Mouse (Mus musculus): ENCODE measurements around the gene Atg5.
A peak's percentile ranks its signal among the peaks of the same experiment; 100 is the strongest.

Gene Atg5

GRCm38 (mm10) chr10:44390286-44390685, 122.1 kb downstream of the Atg5 start:
- no peak for DNase-seq (ENCODE audit: extremely low read depth, low read depth)

GRCm38 (mm10) chr10:44391509-44392290, 123.5 kb downstream of the Atg5 start:
- no peak for DNase-seq (ENCODE audit: extremely low read depth, low read depth)

- no peak for DNase-seq (ENCODE audit: extremely low read depth, low read depth)
Measured at GRCm38 (mm10) chr10:44392855-44393254, 124.7 kb downstream of the Atg5 start.

- peak; percentile 11 for DNase-seq (ENCODE audit: extremely low read depth, low read depth)
Measured at GRCm38 (mm10) chr10:44400119-44400518, 132.0 kb downstream of the Atg5 start.

GRCm38 (mm10) chr10:44400602-44401001, 132.4 kb downstream of the Atg5 start:
- DNase-seq (ENCODE audit: extremely low read depth, low read depth) = no peak

- DNase-seq (ENCODE audit: extremely low read depth, low read depth) = no peak
Measured at GRCm38 (mm10) chr10:44401600-44401999, 133.4 kb downstream of the Atg5 start.

GRCm38 (mm10) chr10:44403415-44403814, 135.3 kb downstream of the Atg5 start:
- no peak for DNase-seq (ENCODE audit: extremely low read depth, low read depth)

GRCm38 (mm10) chr10:44409054-44409453, 140.9 kb downstream of the Atg5 start:
- DNase-seq (ENCODE audit: extremely low read depth, low read depth) = no peak

GRCm38 (mm10) chr10:44409958-44410357, 141.8 kb downstream of the Atg5 start:
- no peak for DNase-seq (ENCODE audit: extremely low read depth, low read depth)
